21 mouse cellular contexts compared by ENCODE assay signal in genomic region chr2:73266623-73267022, GRCm38 (mm10). TPM values are rescaled to one million over a fixed set of nuclear protein-coding genes. Genes with fewer than 3 reads are reported as not detected.
"Had no signal": no experiment of that assay in that cellular context is flagged by ENCODE, and none has a peak within 500 bp of the region (broad histone marks: within the 10 kb centered on the region; RNA-seq: fewer than 3 reads in every experiment).

No protein-coding gene starts in this region.

- H3K36me3 ChIP-seq: liver, embryonic 12.5 days; midbrain, embryonic 10.5 days; midbrain, embryonic 12.5 days; neural tube, embryonic 13.5 days; neural tube, embryonic 15.5 days; stomach, embryonic 15.5 days had no signal

- H3K9ac ChIP-seq: liver, embryonic 12.5 days; liver, embryonic 14.5 days; lung, embryonic 14.5 days; midbrain, embryonic 12.5 days; neural tube, embryonic 13.5 days; neural tube, embryonic 15.5 days; stomach, embryonic 15.5 days had no signal

- H3K9me3 ChIP-seq: liver, embryonic 12.5 days; midbrain, embryonic 10.5 days; midbrain, embryonic 12.5 days; neural tube, embryonic 13.5 days; neural tube, embryonic 15.5 days; stomach, embryonic 15.5 days had no signal

- DNase-seq: lung, adult 18-20 months; lung, postnatal 10 days; lung, postnatal 4 days; right cerebral cortex, postnatal 14 days; thymus, adult 2 months; thymus, postnatal 14 days; thymus, postnatal 36 days had no signal

- H3K4me3 ChIP-seq: liver, embryonic 12.5 days; midbrain, embryonic 10.5 days; midbrain, embryonic 12.5 days; myocyte; neural tube, embryonic 13.5 days; neural tube, embryonic 15.5 days; stomach, embryonic 15.5 days had no signal

- H3K27ac ChIP-seq: liver, embryonic 12.5 days; liver, embryonic 14.5 days; midbrain, embryonic 10.5 days; midbrain, embryonic 12.5 days; neural tube, embryonic 13.5 days; neural tube, embryonic 15.5 days; stomach, embryonic 15.5 days; stomach, postnatal 0 days had no signal

- H3K4me2 ChIP-seq: liver, embryonic 12.5 days; lung, embryonic 14.5 days; midbrain, embryonic 12.5 days; neural tube, embryonic 13.5 days; neural tube, embryonic 15.5 days; stomach, embryonic 15.5 days had no signal

RNA-seq across cellular contexts. Expression of gene Sp9, which starts 5.1 kb away (rescaled TPM):
- total RNA-seq: megakaryocyte, adult 5-6 weeks had no signal
- polyA plus RNA-seq: liver, embryonic 12.5 days; liver, embryonic 16.5 days; lung, embryonic 14.5 days; lung, embryonic 16.5 days; spleen, adult 2 months; stomach, postnatal 0 days; thymus, adult 2 months had no signal
